Mouse (Mus musculus) limb, embryonic 14.5 days (tissue): ENCODE data around the gene Pole4. TPM values are rescaled to one million over a fixed set of nuclear protein-coding genes. Genes with fewer than 3 reads are reported as not detected.

Experiments
- ATAC-seq: fragments of 200-750 bp; cut with Nextera tagmentation; 2 replicates; pipeline ENCODE4 v1.8.0; 2017; ENCODE audit warnings: low read depth, moderate number of reproducible peaks, moderate TSS enrichment; ENCODE audit not compliant: low FRiP score
- DNase-seq: peaks from one replicate; pipeline ENCODE4 v3.0.0-alpha.2; 2015; ENCODE audit warnings: low spot score
- H3K27ac ChIP-seq: fragments of 300-500 bp; sonication (generic); replicated peaks from 2 replicates; pipeline ENCODE4 v1.5.1; 2014; ENCODE audit warnings: low read depth, mild to moderate bottlenecking, low read length, moderate library complexity, mixed read lengths
- H3K27me3 ChIP-seq: fragments of 300-500 bp; sonication (generic); 2 replicates; pipeline ENCODE4 v1.6.1; 2014; ENCODE audit warnings: low read length, mixed read lengths; ENCODE audit not compliant: control insufficient read depth, insufficient read depth
- H3K36me3 ChIP-seq: fragments of 300-500 bp; sonication (generic); 2 replicates; pipeline ENCODE4 v1.6.1; 2014; ENCODE audit warnings: mild to moderate bottlenecking, low read length, moderate library complexity, mixed read lengths; ENCODE audit not compliant: control insufficient read depth, insufficient read depth
- H3K4me1 ChIP-seq: fragments of 300-500 bp; sonication (generic); 2 replicates; pipeline ENCODE4 v1.6.1; 2014; ENCODE audit warnings: antibody characterized with exemption, low read length, mixed read lengths; ENCODE audit not compliant: control insufficient read depth, insufficient read depth
- H3K4me2 ChIP-seq: fragments of 300-500 bp; sonication (generic); replicated peaks from 2 replicates; pipeline ENCODE4 v1.6.1; 2014; ENCODE audit warnings: low read depth, mild to moderate bottlenecking, low read length, moderate library complexity; ENCODE audit not compliant: severe bottlenecking
- H3K4me3 ChIP-seq: fragments of 300-500 bp; sonication (generic); replicated peaks from 2 replicates; pipeline ENCODE4 v1.5.1; 2014; ENCODE audit warnings: low read length
- H3K9ac ChIP-seq: fragments of 300-500 bp; sonication (generic); 2 replicates; pipeline ENCODE4 v1.6.1; 2014; ENCODE audit warnings: mild to moderate bottlenecking, low read depth, low read length, moderate library complexity; ENCODE audit not compliant: severe bottlenecking
- H3K9me3 ChIP-seq: fragments of 300-500 bp; sonication (generic); 2 replicates; pipeline ENCODE4 v1.6.1; 2016; ENCODE audit warnings: low read length; ENCODE audit not compliant: control insufficient read depth
- POLR2A ChIP-seq: fragments of 200-500 bp; IDR thresholded peaks from 2 replicates; pipeline ENCODE4 v1.8.0; 2012; ENCODE audit warnings: inconsistent platforms, mild to moderate bottlenecking, moderate library complexity, borderline replicate concordance; ENCODE audit not compliant: insufficient read depth, insufficient read length; ENCODE audit errors: extremely low read depth
- WGBS: fragments of 180-500 bp; shearing (Covaris S2); extraction: QIAGEN DNeasy Blood & Tissue Kit; methylation state at CpG from one replicate; pipeline ENCODE4 v1.1.7; 2014; 5-methylcytosine and 5-hydroxymethylcytosine counted together
- polyA plus RNA-seq, 2 experiments: library from polyadenylated mRNA; depleted of rRNA in 1 of 2; stranded (reverse) in 1 of 2; unstranded in 1 of 2; fragments of >200 nt; fragmentation: Nextera tagmentation in 1 of 2; extraction: Ambion mirVana in 1 of 2; gene quantifications; 2 replicates each; pipeline versions ENCODE4 v1.2.1 to v1.2.3; 2012 to 2014

Gene Pole4
- polyA plus RNA-seq (2012; rRNA removed) (41.8 and 43.2 TPM in 2 replicates), polyA plus RNA-seq (2014; fragmentation: Nextera tagmentation; extraction: Ambion mirVana) (96.0 and 97.2 TPM in 2 replicates)

DNA sequence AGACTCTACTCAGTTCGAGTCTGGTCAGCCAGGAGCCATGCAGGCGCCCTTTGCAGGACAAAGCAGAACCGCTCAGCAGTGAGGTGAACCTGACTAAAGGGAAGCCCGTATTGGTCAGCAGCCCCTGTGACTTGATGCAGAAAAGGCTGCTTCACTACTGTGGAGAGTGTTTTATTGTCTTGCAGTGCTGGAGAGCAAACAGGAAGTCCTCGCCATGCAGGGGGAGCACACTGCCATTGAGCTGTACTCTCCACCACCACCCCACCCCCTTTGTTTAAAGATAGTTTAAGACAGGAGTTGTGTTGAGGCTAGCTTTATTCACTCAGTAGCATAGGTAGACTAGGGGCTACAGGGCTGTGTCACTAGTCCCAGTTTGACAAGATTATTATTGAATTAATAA lies at the start of gene Pole4:
Pole4 (minus strand) TSS at position 145 of the 400 bp plus-strand sequence.
- WGBS = 78% methylated on average over 5 of the region's 5 CpGs
- H3K4me1 ChIP-seq = no peaks in the 10 kb centered on the region
- no peaks in the 10 kb centered on the region for H3K36me3 ChIP-seq
- no peak for TF ChIP-seq POLR2A
- H3K9ac ChIP-seq = no peak within 1 kb of the TSS
- no peaks in the 10 kb centered on the region for H3K27me3 ChIP-seq
- H3K4me3 ChIP-seq = no peak within 1 kb of the TSS
- DNase-seq (no peak), ATAC-seq (no peak)
- no peaks in the 10 kb centered on the region for H3K9me3 ChIP-seq
- no peak within 1 kb of the TSS for H3K4me2 ChIP-seq
- no peak within 1 kb of the TSS for H3K27ac ChIP-seq

DNA sequence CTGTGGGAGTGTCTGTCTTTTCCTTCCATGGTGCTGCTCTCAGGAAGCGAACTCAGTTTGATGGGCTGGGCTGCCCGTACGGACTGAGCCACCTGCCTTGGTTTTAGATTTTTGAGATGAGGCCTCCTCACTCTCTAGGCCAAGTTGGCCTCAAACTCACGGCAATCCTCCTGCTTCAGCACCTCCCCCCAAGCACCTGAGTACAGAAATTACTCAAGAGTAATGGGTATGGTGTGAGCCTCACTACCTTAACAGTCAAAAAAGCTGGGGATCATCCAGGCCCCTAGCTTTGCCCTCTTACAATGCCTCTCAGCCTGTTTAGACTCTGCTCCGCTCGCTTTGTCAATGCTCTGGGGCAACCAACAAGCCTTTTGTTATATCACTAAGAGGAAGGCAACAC lies 49.6 kb upstream of the Pole4 start:
- 93% methylated on average over 6 of the region's 6 CpGs for WGBS

DNA sequence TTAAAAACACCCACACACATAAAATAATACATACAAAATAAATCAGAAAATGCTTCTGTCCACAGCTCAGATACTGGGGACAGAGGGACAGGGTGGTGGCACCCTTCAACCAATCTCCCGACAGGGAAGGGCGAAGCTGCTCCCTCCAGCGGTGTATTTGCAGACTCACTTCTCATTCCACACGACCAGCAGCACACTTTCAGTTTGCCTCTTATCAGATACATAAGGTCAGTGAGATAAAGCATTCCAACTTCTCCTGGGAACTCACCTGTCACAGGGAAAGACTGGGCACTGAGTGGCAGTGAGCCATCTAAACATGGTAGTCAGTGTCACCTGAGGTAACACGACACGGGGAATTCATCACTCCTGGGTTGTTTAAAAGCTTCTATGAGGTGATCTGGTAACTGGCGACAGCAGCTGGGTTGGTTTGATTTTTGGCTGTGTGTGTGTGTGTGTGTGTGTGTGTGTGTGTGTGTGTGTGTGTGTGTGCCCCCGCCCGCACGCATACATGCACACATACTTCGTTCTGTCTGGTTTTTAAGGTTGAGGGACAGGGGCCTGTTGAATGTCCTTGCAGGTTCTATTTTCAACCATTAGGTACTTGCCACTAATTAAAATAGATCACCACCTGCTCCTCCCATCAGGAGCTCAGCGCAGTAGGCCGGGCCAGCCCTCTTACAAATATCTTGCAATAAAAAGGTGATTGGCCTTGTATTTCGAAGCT lies 48.6 kb upstream of the Pole4 start:
- no peak overlapping the region for H3K9ac ChIP-seq
- DNase-seq (no peak), ATAC-seq (no peak)
- no peaks in the 10 kb centered on the region for H3K4me1 ChIP-seq
- no peak overlapping the region for H3K4me2 ChIP-seq
- peaks cover 6% of the 10 kb centered on the region for H3K36me3 ChIP-seq
- no peak for TF ChIP-seq POLR2A
- no peak overlapping the region for H3K27ac ChIP-seq
- no peaks in the 10 kb centered on the region for H3K27me3 ChIP-seq
- H3K4me3 ChIP-seq = no peak overlapping the region
- H3K9me3 ChIP-seq = no peaks in the 10 kb centered on the region
- 87% methylated on average over 14 of the region's 14 CpGs for WGBS

More for the DNA sequence above, 49.6 kb upstream of the Pole4 start:
- H3K4me2 ChIP-seq = no peak overlapping the region
- H3K27me3 ChIP-seq = no peaks in the 10 kb centered on the region
- TF ChIP-seq POLR2A = no peak
- no peak overlapping the region for H3K27ac ChIP-seq
- peaks cover 10% of the 10 kb centered on the region; the same call in 1 of the 2 replicates for H3K36me3 ChIP-seq
- ATAC-seq (no peak), DNase-seq (no peak)
- no peaks in the 10 kb centered on the region for H3K4me1 ChIP-seq
- no peak overlapping the region for H3K4me3 ChIP-seq
- no peaks in the 10 kb centered on the region for H3K9me3 ChIP-seq
- H3K9ac ChIP-seq = no peak overlapping the region

DNA sequence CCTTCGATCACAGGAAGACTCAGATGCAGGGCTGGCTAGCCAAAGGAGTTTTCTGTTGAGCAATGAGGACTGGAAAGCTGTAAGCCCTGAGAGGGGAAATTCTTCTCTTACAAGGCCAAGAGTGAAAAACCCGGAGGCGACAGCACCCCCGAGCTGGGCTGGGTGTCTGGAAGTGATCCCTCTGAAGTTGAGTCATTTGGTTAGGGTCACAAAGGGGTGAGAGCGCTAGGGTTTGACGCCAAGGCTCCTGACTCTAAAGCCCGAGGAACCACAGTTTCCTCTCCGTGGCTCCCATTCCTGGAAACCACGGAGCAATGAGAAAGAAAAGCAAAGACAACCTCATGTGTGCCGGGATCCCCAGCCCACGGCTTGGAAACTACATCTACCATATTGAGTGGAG lies 47.9 kb upstream of the Pole4 start:
- ATAC-seq (no peak), DNase-seq (no peak)
- H3K9ac ChIP-seq = no peak overlapping the region
- no peak overlapping the region for H3K4me3 ChIP-seq
- TF ChIP-seq POLR2A = no peak
- peaks cover 8% of the 10 kb centered on the region for H3K36me3 ChIP-seq
- H3K27me3 ChIP-seq = no peaks in the 10 kb centered on the region
- WGBS = 59% methylated on average over 11 of the region's 11 CpGs
- H3K4me2 ChIP-seq = no peak overlapping the region
- H3K9me3 ChIP-seq = no peaks in the 10 kb centered on the region
- H3K27ac ChIP-seq = no peak overlapping the region
- H3K4me1 ChIP-seq = no peaks in the 10 kb centered on the region

DNA sequence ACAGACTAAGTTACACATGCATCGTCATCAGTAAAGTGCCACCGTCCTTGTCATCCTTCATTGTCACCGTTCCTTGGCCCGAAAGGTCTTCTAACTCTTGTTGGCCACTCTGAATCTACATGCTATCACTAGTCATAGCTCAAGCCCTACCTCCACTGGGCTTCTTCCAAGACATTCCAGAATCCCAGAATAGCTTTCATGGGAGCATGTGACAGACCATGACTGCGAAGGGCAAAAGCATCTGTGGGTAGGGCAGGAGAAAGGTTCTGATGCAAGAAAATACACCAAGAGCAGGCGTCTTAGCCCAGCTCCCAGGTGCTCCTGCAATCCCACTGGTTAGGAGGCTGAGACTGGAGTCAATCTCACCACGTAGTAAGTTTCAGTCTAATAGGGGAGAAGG lies 46.6 kb upstream of the Pole4 start:
- Histone ChIP-seq H3K4me3 (no peak overlapping the region), H3K27me3 (no peaks in the 10 kb centered on the region), H3K27ac (no peak overlapping the region), H3K4me1 (no peaks in the 10 kb centered on the region), H3K9ac (no peak overlapping the region), H3K36me3 (peaks cover 8% of the 10 kb centered on the region; the same call in 1 of the 2 replicates), H3K4me2 (no peak overlapping the region), H3K9me3 (no peaks in the 10 kb centered on the region)
- TF ChIP-seq POLR2A = no peak
- no peak for DNase-seq
- 95% methylated on average over 7 of the region's 7 CpGs for WGBS
- ATAC-seq = no peak
